Mouse (Mus musculus): ENCODE results near the gene Osbp2. TPM values are rescaled to one million over a fixed set of nuclear protein-coding genes. Genes with fewer than 3 reads are reported as not detected.

Gene Osbp2
- polyA plus RNA-seq, 1 experiment = 2.1 TPM

DNA sequence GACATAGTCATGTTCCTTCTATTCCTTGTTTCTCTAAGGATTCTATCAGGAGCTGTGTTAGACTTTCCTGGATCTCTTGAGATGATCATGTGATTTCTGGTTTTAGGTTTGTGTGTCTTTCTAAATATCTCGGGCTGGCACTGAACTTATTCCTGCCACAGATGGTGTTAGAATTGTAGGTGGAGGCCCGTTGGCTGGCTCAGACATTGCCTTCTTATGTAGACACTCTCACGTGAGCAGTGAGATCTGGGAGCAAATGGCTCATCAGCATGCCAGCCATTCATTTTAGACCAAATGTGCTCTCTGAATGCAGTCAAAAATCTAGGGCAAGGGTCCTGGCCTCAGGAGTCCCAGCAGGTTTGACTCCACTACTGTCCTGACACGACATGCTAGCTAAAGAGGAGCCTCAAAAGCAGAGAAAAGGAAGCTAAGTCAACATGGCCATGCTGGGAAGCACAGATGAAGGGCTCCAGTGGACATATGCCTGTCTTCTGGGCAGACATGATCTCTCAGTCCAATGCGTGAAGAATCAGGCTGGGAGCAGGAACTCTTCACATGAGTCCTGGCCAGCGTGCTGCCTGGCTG lies 66.0 kb downstream of the Osbp2 start:
- H3K27me3 ChIP-seq (ENCODE audit: control insufficient read depth, insufficient read depth, insufficient read length) = peaks cover 18% of the 10 kb centered on the region
- no peaks in the 10 kb centered on the region for H3K36me3 ChIP-seq (ENCODE audit: control insufficient read depth, insufficient read depth)
- H3K4me3 ChIP-seq (ENCODE audit: insufficient read depth, poor library complexity, severe bottlenecking) = no peak overlapping the region
- no peak overlapping the region for H3ac ChIP-seq (ENCODE audit: control insufficient read depth, insufficient read length, low read depth)
- no peaks in the 10 kb centered on the region for H3K79me3 ChIP-seq (ENCODE audit: low read depth)
- no peaks in the 10 kb centered on the region for H3K79me2 ChIP-seq (ENCODE audit: control insufficient read depth, insufficient read depth)
- no peak for TF ChIP-seq CTCF (IDR thresholded peaks at IDR 0.05; ENCODE audit: control insufficient read depth, insufficient read depth, insufficient read length)

DNA sequence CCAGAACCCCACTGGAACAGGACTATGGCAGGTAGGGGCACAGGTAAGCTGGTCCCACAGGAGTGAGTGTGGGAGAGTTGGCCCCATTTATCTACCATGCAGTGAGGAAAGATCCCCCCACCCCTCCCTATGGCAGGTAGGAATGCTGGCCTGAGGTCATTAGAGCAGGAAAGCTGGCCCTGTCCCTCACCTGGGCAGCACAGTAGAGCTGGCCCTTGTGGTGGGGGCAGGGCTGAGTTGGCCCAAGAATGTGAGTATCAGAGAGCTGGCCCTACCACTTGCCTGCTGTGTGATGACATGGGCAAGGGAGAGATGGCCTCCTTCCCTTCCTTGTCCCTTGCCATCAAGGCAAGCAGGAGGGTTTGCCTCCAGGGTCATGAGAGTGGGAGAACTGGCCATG lies 73.0 kb downstream of the Osbp2 start:
- TF ChIP-seq MAX (IDR thresholded peaks at IDR 0.05) (no peak), CTCF (IDR thresholded peaks at IDR 0.05; ENCODE audit: control insufficient read depth, insufficient read depth, insufficient read length) (no peak), FOSL1 (IDR thresholded peaks at IDR 0.05; ENCODE audit: insufficient read depth, low read length, poor library complexity, severe bottlenecking) (no peak), MYOD1 (IDR thresholded peaks at IDR 0.05; ENCODE audit: control insufficient read depth, insufficient read length, low read depth) (no peak), CEBPB (IDR thresholded peaks at IDR 0.05; ENCODE audit: low read depth) (no peak), USF1 (IDR thresholded peaks at IDR 0.05; ENCODE audit: low read depth) (no peak), MYOG (IDR thresholded peaks at IDR 0.05; ENCODE audit: control insufficient read depth, extremely low read depth, insufficient read length) (no peak)
- Histone ChIP-seq H3K4me3 (ENCODE audit: insufficient read depth, poor library complexity, severe bottlenecking) (no peak overlapping the region), H3K79me3 (ENCODE audit: low read depth) (no peaks in the 10 kb centered on the region), H3K27me3 (ENCODE audit: control insufficient read depth, insufficient read depth, insufficient read length) (peaks cover 16% of the 10 kb centered on the region), H3ac (ENCODE audit: control insufficient read depth, insufficient read length, low read depth) (no peak overlapping the region), H3K79me2 (ENCODE audit: control insufficient read depth, insufficient read depth) (no peaks in the 10 kb centered on the region), H3K36me3 (ENCODE audit: control insufficient read depth, insufficient read depth) (no peaks in the 10 kb centered on the region)

DNA sequence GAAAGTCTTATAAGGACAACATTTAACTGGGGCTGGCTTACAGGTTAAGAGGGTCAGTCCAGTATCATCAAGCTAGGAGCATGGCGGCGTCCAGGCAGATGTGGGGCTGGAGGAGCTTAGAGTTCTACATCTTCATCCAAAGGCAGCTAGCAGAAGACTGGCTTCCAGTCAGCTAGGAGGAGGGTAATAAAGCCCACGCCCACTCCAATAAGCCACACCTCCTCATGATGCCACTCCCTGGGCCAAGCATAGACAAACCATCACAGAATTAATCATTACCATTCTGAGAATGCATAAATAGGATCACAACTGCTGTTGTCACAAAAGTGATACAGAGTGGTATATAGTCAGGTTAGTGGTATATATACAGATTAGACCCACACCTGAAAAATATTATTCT lies 73.8 kb downstream of the Osbp2 start:
- TF ChIP-seq FOSL1 (IDR thresholded peaks at IDR 0.05; ENCODE audit: insufficient read depth, low read length, poor library complexity, severe bottlenecking) = no peak
- TF ChIP-seq MAX (IDR thresholded peaks at IDR 0.05) = no peak
- no peak for TF ChIP-seq CEBPB (IDR thresholded peaks at IDR 0.05; ENCODE audit: low read depth)
- TF ChIP-seq CTCF (IDR thresholded peaks at IDR 0.05; ENCODE audit: control insufficient read depth, insufficient read depth, insufficient read length) = no peak
- no peak for TF ChIP-seq MYOD1 (IDR thresholded peaks at IDR 0.05; ENCODE audit: control insufficient read depth, insufficient read length, low read depth)
- TF ChIP-seq USF1 (IDR thresholded peaks at IDR 0.05; ENCODE audit: low read depth) = no peak
- no peak for TF ChIP-seq MYOG (IDR thresholded peaks at IDR 0.05; ENCODE audit: control insufficient read depth, extremely low read depth, insufficient read length)
- Histone ChIP-seq H3K4me3 (ENCODE audit: insufficient read depth, poor library complexity, severe bottlenecking) (no peak overlapping the region), H3K79me3 (ENCODE audit: low read depth) (no peaks in the 10 kb centered on the region)

GRCm38 (mm10) chr11:3786564-3786963 lies 77.1 kb downstream of the Osbp2 start:
- no peak for TF ChIP-seq USF1 (IDR thresholded peaks at IDR 0.05; ENCODE audit: low read depth)
- no peak for TF ChIP-seq FOSL1 (IDR thresholded peaks at IDR 0.05; ENCODE audit: insufficient read depth, low read length, poor library complexity, severe bottlenecking)
- no peak for TF ChIP-seq MYOD1 (IDR thresholded peaks at IDR 0.05; ENCODE audit: control insufficient read depth, insufficient read length, low read depth)
- peak; percentile 78 for TF ChIP-seq CTCF (IDR thresholded peaks at IDR 0.05; ENCODE audit: control insufficient read depth, insufficient read depth, insufficient read length)
- TF ChIP-seq CEBPB (IDR thresholded peaks at IDR 0.05; ENCODE audit: low read depth) = no peak
- TF ChIP-seq MYOG (IDR thresholded peaks at IDR 0.05; ENCODE audit: control insufficient read depth, extremely low read depth, insufficient read length) = no peak
- peak; percentile 49 for TF ChIP-seq MAX (IDR thresholded peaks at IDR 0.05)
- H3K4me3 ChIP-seq (ENCODE audit: insufficient read depth, poor library complexity, severe bottlenecking) = no peak overlapping the region

More for the DNA sequence above, 73.8 kb downstream of the Osbp2 start:
- Histone ChIP-seq H3K79me2 (ENCODE audit: control insufficient read depth, insufficient read depth) (no peaks in the 10 kb centered on the region), H3K36me3 (ENCODE audit: control insufficient read depth, insufficient read depth) (no peaks in the 10 kb centered on the region), H3K27me3 (ENCODE audit: control insufficient read depth, insufficient read depth, insufficient read length) (peaks cover 19% of the 10 kb centered on the region), H3ac (ENCODE audit: control insufficient read depth, insufficient read length, low read depth) (no peak overlapping the region)

GRCm38 (mm10) chr11:3775263-3775644 lies 88.4 kb downstream of the Osbp2 start:
- TF ChIP-seq FOSL1 (IDR thresholded peaks at IDR 0.05; ENCODE audit: insufficient read depth, low read length, poor library complexity, severe bottlenecking) (no peak), MYOG (IDR thresholded peaks at IDR 0.05; ENCODE audit: control insufficient read depth, extremely low read depth, insufficient read length) (no peak), CEBPB (IDR thresholded peaks at IDR 0.05; ENCODE audit: low read depth) (no peak), CTCF (IDR thresholded peaks at IDR 0.05; ENCODE audit: control insufficient read depth, insufficient read depth, insufficient read length) (no peak), USF1 (IDR thresholded peaks at IDR 0.05; ENCODE audit: low read depth) (no peak), MYOD1 (IDR thresholded peaks at IDR 0.05; ENCODE audit: control insufficient read depth, insufficient read length, low read depth) (no peak), MAX (IDR thresholded peaks at IDR 0.05) (no peak)
- Histone ChIP-seq H3K79me3 (ENCODE audit: low read depth) (no peaks in the 10 kb centered on the region), H3K79me2 (ENCODE audit: control insufficient read depth, insufficient read depth) (no peaks in the 10 kb centered on the region), H3K27me3 (ENCODE audit: control insufficient read depth, insufficient read depth, insufficient read length) (peaks cover 38% of the 10 kb centered on the region), H3K4me3 (ENCODE audit: insufficient read depth, poor library complexity, severe bottlenecking) (no peak overlapping the region), H3K36me3 (ENCODE audit: control insufficient read depth, insufficient read depth) (no peaks in the 10 kb centered on the region), H3ac (ENCODE audit: control insufficient read depth, insufficient read length, low read depth) (no peak overlapping the region)

More at GRCm38 (mm10) chr11:3786564-3786963, 77.1 kb downstream of the Osbp2 start:
- Histone ChIP-seq H3K36me3 (ENCODE audit: control insufficient read depth, insufficient read depth) (no peaks in the 10 kb centered on the region), H3K79me2 (ENCODE audit: control insufficient read depth, insufficient read depth) (no peaks in the 10 kb centered on the region), H3K27me3 (ENCODE audit: control insufficient read depth, insufficient read depth, insufficient read length) (peaks cover 14% of the 10 kb centered on the region), H3ac (ENCODE audit: control insufficient read depth, insufficient read length, low read depth) (no peak overlapping the region), H3K79me3 (ENCODE audit: low read depth) (no peaks in the 10 kb centered on the region)

Data from C2C12 (cell line).